Comparison of ENCODE assay signal across 11 mouse cellular contexts in genomic region chr8:87152068-87152915, GRCm38 (mm10).
DNase-seq lines count a peak whose midpoint lies in the region; ATAC-seq lines count a peak whose summit lies in the region.
"Had no signal": no experiment of that assay in that cellular context is flagged by ENCODE, and none has a peak within 500 bp of the region (broad histone marks: within the 10 kb centered on the region; RNA-seq: fewer than 3 reads in every experiment).

No protein-coding gene starts in this region.

- intact Hi-C loops in left cerebral cortex, postnatal 4 days (cut with DNase I): no loop called here

- ATAC-seq in forebrain, embryonic 14.5 days: peak; percentile 63; the same call in 1 of the 2 replicates
- ATAC-seq in midbrain, embryonic 12.5 days (ENCODE audit: low FRiP score, low read depth): peak; percentile 91

- H3K4me3 ChIP-seq in forebrain, embryonic 14.5 days (ENCODE audit: low read depth, low read length): no peak overlapping the region
- H3K4me3 ChIP-seq in midbrain, embryonic 12.5 days: no peak overlapping the region

- no peak overlapping the region for H3K4me2 ChIP-seq in forebrain, embryonic 14.5 days (ENCODE audit: low read length)
- 0 out of 2 replicates have a peak overlapping the region, but pooled peaks have one; percentile 16 for H3K4me2 ChIP-seq in midbrain, embryonic 12.5 days (replicated peaks)

- no peak overlapping the region for H3K9ac ChIP-seq in forebrain, embryonic 14.5 days (ENCODE audit: low read length)
- H3K9ac ChIP-seq in midbrain, embryonic 12.5 days (replicated peaks): no peak overlapping the region

- H3K9me3 ChIP-seq in forebrain, embryonic 14.5 days (replicated peaks; ENCODE audit: control insufficient read depth, low read length): no peaks in the 10 kb centered on the region
- no peaks in the 10 kb centered on the region for H3K9me3 ChIP-seq in midbrain, embryonic 12.5 days

- no peaks in the 10 kb centered on the region for H3K36me3 ChIP-seq in forebrain, embryonic 14.5 days (ENCODE audit: control insufficient read depth, insufficient read depth, low read length)
- H3K36me3 ChIP-seq in midbrain, embryonic 12.5 days: no peaks in the 10 kb centered on the region

- no peak overlapping the region for H3K27ac ChIP-seq in forebrain, embryonic 14.5 days (ENCODE audit: low read depth, low read length)
- H3K27ac ChIP-seq in midbrain, embryonic 12.5 days (replicated peaks): peak overlapping the region; percentile 83

- H3K4me1 ChIP-seq in forebrain, embryonic 14.5 days (ENCODE audit: control insufficient read depth, insufficient read depth, low read length): peaks cover 10% of the 10 kb centered on the region
- H3K4me1 ChIP-seq in midbrain, embryonic 12.5 days: peaks cover 18% of the 10 kb centered on the region

- peak; percentile 11 for DNase-seq in left cerebral cortex, postnatal 4 days
- no peak for DNase-seq in left cerebral cortex, adult 18-20 months (ENCODE audit: low spot score in 2 of 2)
- peak; percentile 58 for DNase-seq in forebrain, embryonic 14.5 days (ENCODE audit: low spot score)
- DNase-seq in retina, postnatal 1 day: peak; percentile 64
- DNase-seq in layer of hippocampus, adult 9-11 months: no peak
- no peak for DNase-seq in lung, postnatal 36 days
- no peak for DNase-seq in thymus, postnatal 14 days
- DNase-seq: cerebellum, postnatal 25 days; heart, adult 11 months; kidney, postnatal 14 days had no signal

- H3K27me3 ChIP-seq in forebrain, embryonic 14.5 days (replicated peaks; ENCODE audit: control insufficient read depth, insufficient read depth, low read length): no peaks in the 10 kb centered on the region
- H3K27me3 ChIP-seq in midbrain, embryonic 12.5 days: peaks cover 5% of the 10 kb centered on the region; the same call in 1 of the 2 replicates

- 9% methylated on average over 8 of the region's 8 CpGs for WGBS in forebrain, embryonic 14.5 days
- WGBS in midbrain, embryonic 12.5 days: 6% methylated on average over 8 of the region's 8 CpGs

Comparison
In these comparisons a context has a peak if more than half of its experiments do, and no peak if none do; other contexts are left out.
1. DNase-seq: peak in left cerebral cortex, postnatal 4 days (single experiment), forebrain, embryonic 14.5 days (single experiment) and retina, postnatal 1 day (single experiment); none in left cerebral cortex, adult 18-20 months (0 of 2), layer of hippocampus, adult 9-11 months (single experiment), lung, postnatal 36 days (single experiment) and thymus, postnatal 14 days (single experiment).